Mouse (Mus musculus) embryo, embryonic 10 days (tissue): ENCODE measurements around the gene Vwc2l.

Experiments
- DNase-seq: peaks from one replicate; pipeline ENCODE4 v3.0.0-alpha.2; 2015; ENCODE audit warnings: low spot score

Vwc2l gene

DNA sequence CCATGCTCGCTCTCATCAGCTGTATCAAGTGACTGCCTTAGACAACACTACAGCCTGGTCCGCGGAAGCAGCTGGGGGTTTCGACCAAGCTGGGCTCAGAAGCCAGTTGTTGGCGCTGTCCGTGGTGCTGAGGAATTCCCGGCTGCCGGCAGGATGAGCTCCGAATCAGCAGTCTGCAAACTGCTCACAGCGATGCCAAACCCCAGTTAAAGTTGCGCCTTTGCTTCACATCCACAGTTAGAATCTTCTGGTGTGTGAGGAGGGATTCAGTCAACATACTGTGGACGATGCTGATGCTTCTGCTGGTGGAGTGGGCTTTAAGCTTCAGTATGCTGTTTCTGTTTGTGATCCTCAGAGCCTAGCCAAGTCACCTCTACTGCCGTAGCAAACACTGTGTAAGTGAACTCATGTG lies at the start of gene Vwc2l:
Gene Vwc2l, plus strand, starts transcription at position 61 of the 412 bp plus-strand sequence.
- DNase-seq: peak; percentile 93

DNA sequence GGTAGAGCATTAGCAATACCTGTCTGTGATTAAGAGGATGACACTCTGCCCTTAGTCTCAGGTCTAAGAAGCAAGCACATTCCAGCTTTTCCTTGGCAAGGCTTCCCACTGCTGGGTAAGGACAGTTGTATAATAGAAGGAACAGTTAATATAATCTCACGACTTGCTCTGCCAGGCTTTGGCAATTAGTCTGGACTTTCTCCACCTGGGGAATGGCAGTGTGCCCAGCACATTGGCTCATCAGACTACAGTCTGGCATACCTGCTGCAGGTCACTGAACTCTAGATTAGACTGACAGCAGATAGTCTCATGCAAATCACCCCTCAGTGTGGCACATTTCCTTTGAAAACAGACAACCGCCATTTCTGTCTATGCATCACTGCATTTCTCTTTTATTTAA lies 33.0 kb upstream of the Vwc2l start:
- no peak for DNase-seq

DNA sequence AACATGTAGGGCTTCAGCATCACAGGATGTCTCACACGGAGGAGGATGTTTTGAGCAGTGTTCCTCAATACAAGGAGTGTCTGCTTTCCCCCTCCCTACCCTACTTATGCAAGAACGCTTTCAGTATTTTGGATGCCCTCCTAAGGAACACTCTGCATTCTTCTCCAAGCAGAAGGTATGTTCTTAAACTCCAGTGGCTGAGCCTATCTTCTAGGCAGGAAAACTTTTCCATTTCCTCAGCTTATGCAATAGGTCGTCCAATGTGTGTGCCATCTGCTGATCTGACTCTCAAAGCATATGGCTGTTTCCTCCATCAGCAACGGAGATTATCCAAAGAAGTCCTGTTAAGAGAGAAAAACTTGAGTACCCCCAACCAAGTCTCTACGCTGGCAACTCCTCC lies 25.2 kb upstream of the Vwc2l start:
- DNase-seq: no peak

DNA sequence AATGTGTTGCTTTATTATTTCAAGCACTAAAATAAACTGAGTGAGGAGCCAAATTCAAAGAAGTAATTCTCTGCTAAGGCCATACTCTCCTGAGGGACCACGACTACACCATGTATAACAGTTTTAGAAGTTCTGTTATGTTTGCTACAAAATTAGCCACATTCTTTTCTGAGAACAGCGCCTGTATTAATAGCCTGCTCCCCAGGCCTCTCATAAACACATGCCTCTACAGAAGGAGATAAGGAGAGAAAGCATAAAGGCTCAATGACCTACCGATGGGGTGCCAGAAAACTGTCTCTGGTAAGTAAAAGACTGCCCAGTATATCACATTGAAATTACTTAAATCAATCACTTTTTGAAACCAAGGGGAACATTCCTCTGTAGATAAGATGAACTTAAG lies 21.6 kb upstream of the Vwc2l start:
- no peak for DNase-seq

DNA sequence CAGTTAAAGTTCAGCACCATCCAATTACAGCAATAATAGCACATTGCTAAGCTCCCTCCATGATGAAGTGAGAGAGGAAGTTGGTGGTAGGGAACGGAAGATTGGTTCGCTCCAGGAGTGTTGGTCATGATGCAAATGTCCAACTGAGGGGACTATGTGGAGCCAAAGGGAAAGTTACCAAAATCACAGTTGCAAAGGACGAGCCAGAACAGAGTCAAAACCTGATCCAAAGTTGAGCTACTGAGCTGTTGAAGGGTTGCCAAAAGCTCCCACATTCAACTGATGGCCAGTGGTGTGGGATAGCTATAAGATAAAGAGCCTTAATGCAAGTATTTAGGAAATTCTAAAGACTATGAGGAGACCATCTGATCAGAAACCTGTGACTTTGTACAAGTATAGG lies 19.7 kb upstream of the Vwc2l start:
- DNase-seq: no peak

DNA sequence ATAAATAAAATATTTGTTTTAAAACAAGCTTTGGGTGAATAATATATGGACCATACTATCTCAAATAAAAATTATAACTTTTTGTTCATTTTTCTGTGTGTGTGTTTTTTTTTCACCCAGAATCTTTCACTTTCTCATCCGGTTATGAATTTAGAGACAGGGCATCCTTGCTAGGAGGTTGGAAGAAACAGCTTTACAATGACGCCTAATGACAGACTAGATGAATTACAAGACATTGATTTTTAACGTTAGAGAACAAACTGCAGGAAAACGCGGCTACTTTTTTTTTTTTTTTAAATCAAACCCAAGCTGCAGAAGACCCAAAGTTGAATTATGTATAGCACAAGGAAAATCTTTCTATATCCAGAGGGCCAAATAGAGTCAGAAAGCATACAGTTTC lies 470 bp upstream of the Vwc2l start:
- DNase-seq: no peak

DNA sequence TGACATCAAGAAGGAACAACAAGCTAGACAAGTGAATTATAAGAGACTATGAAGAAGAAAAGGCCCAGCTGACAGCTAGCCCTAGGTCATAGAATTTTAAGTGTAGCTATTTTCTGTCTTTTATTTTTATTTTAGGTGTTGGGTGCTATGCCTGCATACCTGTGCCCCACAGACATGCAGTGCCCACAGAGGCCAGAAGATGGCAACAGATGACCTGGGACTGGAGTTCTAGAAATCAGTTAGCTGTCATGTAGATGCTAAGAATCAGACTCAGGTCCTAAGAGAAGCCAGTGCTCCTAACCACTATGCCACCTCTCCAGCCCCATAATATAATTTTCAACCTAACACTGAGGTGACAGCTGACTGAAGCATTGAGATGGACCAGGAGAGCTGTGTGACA lies 61.6 kb downstream of the Vwc2l start:
- DNase-seq: no peak

DNA sequence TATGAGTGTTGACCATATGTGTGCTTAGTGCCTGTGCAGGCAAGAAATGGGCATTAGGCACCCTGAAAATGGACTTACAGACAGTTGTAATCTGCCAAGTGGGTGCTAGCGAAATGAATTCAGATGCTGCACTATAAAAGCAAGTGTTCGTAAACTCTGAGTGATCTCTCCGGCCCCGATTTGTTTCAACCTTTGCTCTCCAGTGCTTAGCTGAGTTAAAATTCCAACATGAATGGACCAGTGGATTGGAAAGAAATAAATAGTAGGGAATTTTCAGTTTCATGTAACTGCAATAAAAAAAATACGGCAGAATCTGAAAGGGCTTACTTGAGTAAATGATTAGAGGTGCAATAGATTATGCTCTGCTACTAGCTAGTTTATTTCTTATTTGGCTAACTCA lies 66.1 kb downstream of the Vwc2l start:
- no peak for DNase-seq

DNA sequence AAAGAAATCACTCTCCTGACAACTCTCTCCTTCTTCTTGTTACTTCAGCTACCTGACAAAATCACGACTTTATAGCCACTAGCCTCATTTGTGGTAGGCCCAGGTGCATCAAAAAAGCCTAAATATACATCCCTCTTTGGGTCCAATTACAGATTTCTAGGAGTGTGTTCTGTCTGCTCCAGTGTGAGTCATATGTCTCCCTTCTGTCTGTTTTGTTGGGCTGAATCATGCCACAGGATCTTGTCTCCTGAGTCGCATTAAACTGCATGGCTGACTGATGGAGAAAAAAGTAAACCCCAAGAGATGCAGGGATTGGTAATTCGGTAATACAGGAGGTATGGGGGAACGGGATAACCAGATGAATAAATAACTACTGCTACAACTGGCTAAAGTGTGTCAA lies 69.6 kb downstream of the Vwc2l start:
- DNase-seq: no peak

DNA sequence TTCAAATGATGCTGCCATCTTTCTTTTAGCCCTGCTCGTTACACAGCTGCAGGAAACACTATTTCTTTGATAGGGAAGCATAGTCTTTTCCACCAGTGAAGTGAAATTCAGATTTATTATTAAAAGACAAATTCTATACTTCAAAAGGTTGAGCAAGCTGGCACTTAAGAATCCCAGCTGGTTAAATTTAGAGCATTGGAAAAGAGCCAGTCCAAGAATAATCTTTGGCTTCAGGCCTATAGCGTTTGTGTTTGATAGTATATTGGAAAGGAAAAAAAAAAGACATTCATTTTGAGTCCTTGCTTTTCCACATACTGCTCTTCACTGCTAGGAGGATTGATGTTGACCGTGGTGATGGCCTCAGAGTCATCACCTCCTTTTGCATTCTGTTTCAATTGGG lies 77.9 kb downstream of the Vwc2l start:
- no peak for DNase-seq

DNA sequence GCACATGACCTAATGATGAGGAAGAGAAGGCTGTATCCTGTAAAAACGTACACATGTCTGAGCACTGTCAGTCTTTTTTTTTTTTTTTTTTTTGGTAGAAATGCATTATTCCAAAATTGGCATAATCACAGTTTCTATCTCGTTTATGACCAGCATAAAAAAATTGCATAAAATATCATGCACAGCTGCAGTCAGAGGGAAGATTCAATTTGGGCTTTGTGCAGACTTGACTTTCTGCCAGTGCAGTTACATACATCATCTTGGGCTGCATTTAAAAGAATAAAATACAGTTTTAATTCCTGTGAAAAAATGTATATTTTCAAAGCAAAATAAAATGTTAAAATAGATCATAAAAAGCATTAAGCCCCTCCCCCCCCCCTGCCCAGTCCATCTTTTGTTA lies 97.6 kb downstream of the Vwc2l start:
- DNase-seq: no peak

DNA sequence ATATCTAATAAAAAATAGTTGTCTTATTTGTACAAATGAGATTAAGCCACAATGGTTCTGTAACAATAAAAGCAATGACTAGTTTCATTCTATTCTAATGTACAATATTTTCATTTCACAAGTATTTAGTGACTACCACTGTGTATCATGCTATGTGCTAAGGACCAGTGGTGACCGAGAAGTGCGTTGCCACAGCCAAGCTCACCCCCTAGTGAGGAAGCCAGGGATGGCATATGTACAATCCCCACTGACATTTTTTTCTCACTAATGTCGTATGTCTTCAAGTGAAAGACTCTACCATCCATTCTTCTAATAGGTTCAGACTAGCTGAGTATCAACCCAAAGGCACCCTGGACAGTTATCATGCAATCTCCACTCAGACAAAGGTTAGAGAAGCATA lies 107.7 kb downstream of the Vwc2l start:
- DNase-seq: peak; percentile 7

DNA sequence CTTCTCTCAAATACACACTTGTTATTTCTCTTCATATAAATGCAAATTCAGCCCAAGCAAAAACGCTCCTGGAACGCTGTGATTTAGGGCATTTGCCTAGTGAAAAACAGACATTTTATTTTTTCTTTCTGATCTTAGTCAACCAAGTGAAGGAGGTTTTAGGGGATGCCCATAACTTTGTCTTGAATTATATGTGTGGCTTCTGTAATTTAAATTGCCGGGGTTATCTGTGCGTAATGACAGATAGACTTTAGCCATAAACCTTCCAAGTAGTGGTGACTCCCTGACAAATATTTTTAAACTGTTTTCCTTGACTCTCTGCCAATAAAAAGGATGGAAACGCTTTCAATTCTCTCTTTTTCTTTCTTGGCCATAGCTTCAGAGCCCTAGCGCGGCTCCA lies 116.7 kb downstream of the Vwc2l start:
- DNase-seq: no peak

DNA sequence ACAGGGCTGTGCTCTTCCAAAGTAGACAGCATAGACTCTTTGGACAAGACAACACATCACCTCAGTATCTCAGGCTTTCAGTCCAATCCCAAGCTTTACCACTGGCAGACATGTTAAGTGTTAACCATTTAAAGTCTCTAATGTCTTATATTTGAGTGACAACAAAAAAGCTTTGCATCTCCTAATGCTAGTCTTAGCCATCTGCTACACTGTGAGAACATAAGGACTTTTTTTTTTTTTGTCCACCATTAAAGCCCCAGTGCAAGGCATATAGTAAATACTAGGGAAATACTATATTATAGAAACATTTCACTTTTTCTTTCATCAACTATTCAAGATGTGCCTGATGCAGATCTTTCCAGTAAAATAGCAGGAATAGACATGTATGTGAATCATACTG lies 119.8 kb downstream of the Vwc2l start:
- no peak for DNase-seq

DNA sequence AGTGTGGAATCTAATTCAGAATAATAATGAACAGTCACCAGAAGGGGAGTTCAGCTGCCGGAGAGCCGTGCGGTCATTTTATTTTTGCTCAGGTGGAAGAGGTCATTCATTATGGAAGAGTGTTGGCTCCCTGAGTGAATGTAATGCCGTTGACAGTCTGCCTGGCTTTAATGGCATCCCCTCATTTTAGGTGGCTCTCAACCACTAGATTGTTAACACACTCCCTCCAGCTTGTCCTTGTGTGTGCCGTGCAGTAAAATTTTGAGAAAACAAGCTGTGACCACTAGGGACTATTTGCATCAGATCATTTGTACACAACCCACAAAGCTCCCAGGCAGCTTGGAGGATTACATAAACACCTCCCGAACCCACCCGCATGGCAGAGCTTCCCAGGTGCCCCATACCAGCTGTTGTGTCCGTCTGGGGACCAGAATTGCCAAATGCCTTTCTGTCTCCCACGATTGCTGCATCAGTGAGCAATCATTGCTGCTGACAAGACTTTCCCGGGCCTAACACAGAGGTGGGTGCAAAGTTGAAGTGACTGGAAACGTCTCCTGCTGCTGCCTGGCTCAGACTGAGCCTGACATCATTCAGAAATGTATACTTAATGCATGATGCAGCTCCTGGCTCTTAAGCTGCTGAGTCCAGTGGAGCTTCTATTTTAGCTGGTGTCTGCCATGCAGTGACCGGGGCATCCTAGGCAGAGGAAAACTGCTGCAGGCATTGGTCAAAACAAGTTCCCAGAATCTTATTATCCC lies 126.3 kb downstream of the Vwc2l start:
- no peak for DNase-seq

DNA sequence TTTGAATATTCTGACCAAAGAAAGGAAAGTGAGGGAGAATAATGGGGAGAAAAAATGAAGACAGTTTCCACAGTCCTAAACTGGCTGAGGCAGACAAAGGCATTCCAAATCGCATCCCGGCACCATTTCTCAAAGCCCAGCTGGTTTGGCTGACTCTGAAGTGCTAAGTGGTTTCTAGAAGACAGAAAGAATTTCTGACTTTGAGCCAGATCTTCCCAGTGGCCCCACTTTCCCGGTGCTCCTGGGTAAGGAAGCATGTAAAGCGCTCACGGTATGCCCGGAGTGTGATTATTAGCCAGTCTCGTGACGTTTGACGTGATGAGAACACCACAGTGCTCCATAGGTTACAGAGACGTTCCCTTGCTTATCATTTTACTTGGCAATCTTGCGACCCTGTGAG lies 127.9 kb downstream of the Vwc2l start:
- DNase-seq: no peak

DNA sequence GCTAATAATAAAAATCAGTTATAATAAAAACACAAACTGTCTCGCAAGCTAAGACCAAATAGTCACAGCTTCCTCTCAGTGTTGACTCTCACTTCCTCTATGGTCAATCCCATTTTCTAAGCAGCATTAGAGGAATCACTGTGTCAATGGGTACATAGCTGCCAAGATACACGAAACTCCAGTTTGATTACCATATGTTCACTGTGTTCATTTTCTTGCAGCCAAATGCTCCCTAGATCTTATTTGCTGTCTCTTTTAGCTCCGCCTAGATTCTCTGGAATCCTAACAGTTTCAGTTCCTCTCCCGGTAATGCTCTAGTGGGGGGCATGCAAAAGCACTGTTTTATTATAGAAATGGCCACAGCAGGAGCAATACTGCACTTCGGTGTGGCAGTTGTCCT lies 130.4 kb downstream of the Vwc2l start:
- no peak for DNase-seq

DNA sequence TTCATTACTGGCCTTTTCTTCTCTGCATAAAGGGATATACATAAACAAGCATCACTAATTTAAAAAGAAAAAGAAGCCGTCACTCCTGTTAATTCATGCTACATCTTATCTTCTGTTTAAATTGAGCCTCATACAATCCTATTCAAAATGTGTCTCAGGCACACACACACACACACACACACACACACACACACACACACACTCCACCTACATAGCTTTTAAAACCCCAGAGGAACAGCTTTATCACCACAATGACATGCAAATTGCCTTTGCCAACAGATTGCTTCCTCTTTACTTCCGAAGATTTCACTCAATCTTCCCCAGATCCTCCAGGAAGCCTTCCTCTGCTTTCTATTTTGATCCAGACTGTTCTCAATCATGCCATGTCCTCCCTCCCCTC lies 136.2 kb downstream of the Vwc2l start:
- no peak for DNase-seq

DNA sequence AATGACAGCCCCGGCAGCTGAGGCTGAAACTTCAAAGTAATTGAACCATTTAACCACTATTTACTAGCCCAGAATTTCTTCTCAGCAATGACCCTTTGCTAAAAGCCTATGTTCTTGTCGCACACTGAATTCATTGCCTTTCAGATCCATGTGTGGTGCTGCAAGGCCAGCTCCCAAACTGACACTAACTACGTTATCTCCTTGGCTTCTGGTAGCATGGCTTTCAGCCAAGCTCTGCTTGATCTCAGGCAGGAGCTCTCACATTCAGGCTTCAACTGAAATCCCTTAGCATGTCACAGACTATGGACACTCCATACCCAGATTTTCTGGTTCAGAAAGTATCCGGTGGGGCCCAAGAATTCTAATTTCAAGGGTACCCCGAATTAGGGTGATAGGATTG lies 140.6 kb downstream of the Vwc2l start:
- DNase-seq: no peak

DNA sequence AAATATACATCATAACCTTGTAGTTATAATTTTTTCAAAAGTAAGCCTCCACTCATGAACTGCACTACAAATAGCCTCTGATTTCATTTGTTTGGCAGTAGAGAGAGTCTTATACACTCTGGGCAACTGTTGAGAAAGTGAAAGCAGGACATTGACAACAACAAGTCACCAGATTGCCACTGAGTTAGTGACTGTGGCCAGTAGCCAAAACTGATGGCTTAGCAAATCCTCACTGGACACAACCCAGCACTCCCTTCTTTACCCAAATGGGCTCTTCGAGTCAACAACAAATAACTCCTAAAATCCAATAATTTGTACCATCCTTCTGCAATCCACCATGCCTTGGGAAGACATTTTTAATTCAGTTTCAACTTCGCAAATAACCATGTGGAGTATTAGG lies 155.0 kb downstream of the Vwc2l start:
- no peak for DNase-seq

DNA sequence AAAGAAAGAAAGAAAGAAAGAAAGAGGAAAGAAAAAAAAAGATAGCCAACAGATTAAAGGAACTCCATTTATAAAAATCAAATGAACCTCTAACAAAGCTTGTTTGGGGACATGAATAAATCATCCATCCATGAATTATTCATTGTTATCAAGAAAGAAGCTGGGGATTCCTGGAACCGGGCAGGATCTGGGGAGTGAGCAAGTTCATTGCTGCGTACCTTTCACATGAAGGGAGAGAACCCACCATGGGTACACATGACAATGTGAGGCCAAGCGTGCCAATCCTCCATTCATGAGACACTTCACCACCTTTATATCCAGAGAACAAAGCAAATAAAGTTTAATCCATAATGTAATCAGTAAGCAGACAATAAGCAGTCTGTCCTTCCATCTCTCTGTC lies 155.8 kb downstream of the Vwc2l start:
- DNase-seq: no peak

DNA sequence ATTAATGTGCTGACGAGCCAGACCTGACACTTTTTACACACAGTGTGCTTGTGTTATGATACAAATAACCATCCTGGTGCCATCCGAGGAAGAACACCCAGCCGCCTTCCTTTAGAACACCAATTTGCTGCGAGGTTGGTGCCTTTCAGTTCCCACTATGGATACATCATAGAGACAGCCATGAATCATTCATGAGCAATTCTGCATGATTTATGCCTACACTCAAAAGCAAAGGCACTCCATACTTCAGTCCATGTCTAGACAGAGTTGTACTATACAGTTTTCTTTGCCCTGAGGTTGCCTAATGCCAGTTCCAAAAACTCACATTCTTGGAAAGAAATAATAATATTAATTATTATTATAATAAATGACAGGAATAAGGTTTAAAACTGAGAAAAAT lies 158.6 kb downstream of the Vwc2l start:
- DNase-seq: no peak

DNA sequence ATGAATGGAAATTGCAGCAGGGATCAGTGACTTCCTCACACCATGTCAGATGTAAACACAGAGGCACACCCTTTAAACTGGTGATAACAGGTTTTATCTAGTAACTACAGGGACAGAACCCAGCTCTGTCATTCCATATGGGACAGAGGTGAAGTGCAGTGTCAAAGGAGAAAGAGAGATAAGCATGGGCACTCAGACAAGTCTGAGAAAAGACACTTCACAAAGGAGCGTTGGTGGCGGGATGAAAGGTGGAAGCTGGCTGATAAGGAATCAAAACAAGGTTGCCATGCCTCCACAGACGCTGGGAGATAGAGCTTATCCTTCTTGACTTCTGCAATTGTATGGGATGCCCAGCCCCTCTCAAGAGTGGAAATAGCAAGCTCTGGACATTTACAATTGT lies 176.8 kb downstream of the Vwc2l start:
- DNase-seq: peak; percentile 11

DNA sequence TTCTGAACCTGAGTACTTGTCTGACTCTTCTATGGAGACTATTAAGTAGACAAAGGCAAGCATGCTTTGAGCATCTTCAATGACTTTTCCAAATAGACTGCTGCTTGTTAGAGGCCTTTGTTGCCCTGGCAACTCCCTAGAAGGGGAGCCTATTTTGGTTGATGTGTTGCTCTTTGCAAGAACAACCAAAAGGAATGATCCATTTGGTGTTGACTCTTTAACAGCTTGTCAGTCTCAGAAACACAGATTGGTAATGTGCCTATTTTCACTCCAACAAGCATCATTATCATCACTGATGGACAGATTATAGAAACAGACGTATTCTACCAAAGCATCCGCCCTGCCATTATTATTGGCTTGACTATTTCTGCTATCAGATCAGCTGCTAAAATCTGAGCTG lies 181.9 kb downstream of the Vwc2l start:
- DNase-seq: no peak

DNA sequence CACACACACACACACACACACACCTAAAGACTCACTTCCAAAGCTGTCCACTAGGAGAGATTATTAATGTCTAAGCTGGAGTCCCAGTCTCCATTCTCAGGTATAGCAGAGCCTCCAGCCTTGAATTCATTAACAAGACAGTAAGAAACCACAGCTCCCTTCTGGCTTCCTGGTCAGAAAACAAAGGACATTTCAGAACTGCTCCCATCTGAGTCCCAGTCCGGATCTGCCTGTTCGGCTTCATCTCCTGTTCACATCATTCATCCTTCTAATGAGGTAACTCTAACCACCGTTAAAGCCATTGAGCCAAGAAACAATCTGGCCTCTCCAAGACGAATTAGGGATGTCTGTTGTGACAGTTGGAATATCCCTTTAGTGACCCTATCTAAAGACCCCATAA lies 185.7 kb downstream of the Vwc2l start:
- no peak for DNase-seq
